21 mouse cellular contexts compared by ENCODE assay signal in genomic region chr10:24735027-24735777, GRCm38 (mm10). TPM values are rescaled to one million over a fixed set of nuclear protein-coding genes. Genes with fewer than 3 reads are reported as not detected.
DNase-seq lines count a peak whose midpoint lies in the region; ATAC-seq and TF ChIP-seq lines count a peak whose summit lies in the region.
"Had no signal": no experiment of that assay in that cellular context is flagged by ENCODE, and none has a peak within 500 bp of the region (broad histone marks: within the 10 kb centered on the region; RNA-seq: fewer than 3 reads in every experiment).

No protein-coding gene starts in this region.

- WGBS in kidney, embryonic 14.5 days, result 44% methylated on average over 5 of the region's 5 CpGs
- WGBS in kidney, adult 2 months, result 58% methylated on average over 5 of the region's 5 CpGs
- WGBS in kidney, embryonic 16.5 days, result 46% methylated on average over 5 of the region's 5 CpGs

- TF ChIP-seq CTCF in kidney, adult 2 months (conservative IDR thresholded peaks at IDR 0.05; ENCODE audit: insufficient read depth, insufficient read length, low read depth, low read length), result no peak

- no peaks in the 10 kb centered on the region for H3K36me3 ChIP-seq in kidney, embryonic 14.5 days (ENCODE audit: control insufficient read depth, insufficient read depth, low read length)
- H3K36me3 ChIP-seq in kidney, adult 2 months (ENCODE audit: control insufficient read depth, insufficient read depth, low read length), result no peaks in the 10 kb centered on the region
- no peaks in the 10 kb centered on the region for H3K36me3 ChIP-seq in kidney, embryonic 16.5 days (ENCODE audit: insufficient read depth, low read length)
- H3K36me3 ChIP-seq: embryonic facial prominence, embryonic 13.5 days; embryonic facial prominence, embryonic 15.5 days; forebrain, embryonic 10.5 days; forebrain, embryonic 12.5 days had no signal

- no peak overlapping the region for H3K4me3 ChIP-seq in kidney, embryonic 14.5 days (ENCODE audit: low read length)
- no peak overlapping the region for H3K4me3 ChIP-seq in kidney, adult 2 months (ENCODE audit: insufficient read depth, low read depth, low read length)
- H3K4me3 ChIP-seq in kidney, embryonic 16.5 days (ENCODE audit: low read length), result no peak overlapping the region
- H3K4me3 ChIP-seq: embryonic facial prominence, embryonic 13.5 days; embryonic facial prominence, embryonic 15.5 days; erythroblast, embryonic 14.5 days; forebrain, embryonic 10.5 days; forebrain, embryonic 12.5 days had no signal

- no peak overlapping the region for H3K9ac ChIP-seq in kidney, embryonic 14.5 days (ENCODE audit: low read depth, low read length)
- H3K9ac ChIP-seq in kidney, embryonic 16.5 days (replicated peaks; ENCODE audit: low read length), result no peak overlapping the region
- H3K9ac ChIP-seq: embryonic facial prominence, embryonic 13.5 days; embryonic facial prominence, embryonic 15.5 days; forebrain, embryonic 12.5 days had no signal

- H3K27ac ChIP-seq in kidney, embryonic 14.5 days (ENCODE audit: low read depth, low read length), result peak overlapping the region; percentile 25; the same call in 1 of the 2 replicates
- H3K27ac ChIP-seq in kidney, adult 2 months (ENCODE audit: insufficient read depth, low read depth, low read length), result no peak overlapping the region
- H3K27ac ChIP-seq in kidney, embryonic 16.5 days (ENCODE audit: low read length), result peak overlapping the region; percentile 48; the same call in 1 of the 2 replicates
- H3K27ac ChIP-seq: embryonic facial prominence, embryonic 13.5 days; embryonic facial prominence, embryonic 15.5 days; forebrain, embryonic 10.5 days; forebrain, embryonic 12.5 days had no signal

- no peak for TF ChIP-seq POLR2A in kidney, adult 2 months (IDR thresholded peaks at IDR 0.05; ENCODE audit: low read depth, low read length)

- DNase-seq in kidney, adult 2 months, result no peak
- no peak for DNase-seq in kidney, postnatal 25 days
- DNase-seq: adrenal gland, adult 2 months; adrenal gland, postnatal 10 days; adrenal gland, postnatal 25 days; cerebellum, adult 11 months; cerebellum, adult 18-20 months; cerebellum, adult 8-10 months; cerebellum, adult 9-11 months; cerebellum, postnatal 14 days; cerebellum, postnatal 36 days; embryo, embryonic 11 days had no signal

- ATAC-seq in kidney, embryonic 14.5 days (ENCODE audit: low FRiP score, low TSS enrichment), result peak; percentile 83; the same call in 1 of the 2 replicates
- ATAC-seq in kidney, embryonic 16.5 days (ENCODE audit: low FRiP score, low TSS enrichment), result peak; percentile 85
- ATAC-seq: forebrain, embryonic 14.5 days; forebrain, embryonic 16.5 days had no signal

- H3K27me3 ChIP-seq in kidney, embryonic 14.5 days (ENCODE audit: control insufficient read depth, insufficient read depth, low read length), result no peaks in the 10 kb centered on the region
- no peaks in the 10 kb centered on the region for H3K27me3 ChIP-seq in kidney, adult 2 months (replicated peaks; ENCODE audit: control insufficient read depth, insufficient read depth, low read length)
- no peaks in the 10 kb centered on the region for H3K27me3 ChIP-seq in kidney, embryonic 16.5 days (ENCODE audit: insufficient read depth, low read length)
- H3K27me3 ChIP-seq: embryonic facial prominence, embryonic 13.5 days; embryonic facial prominence, embryonic 15.5 days; forebrain, embryonic 12.5 days had no signal

- H3K4me2 ChIP-seq in kidney, embryonic 14.5 days (replicated peaks; ENCODE audit: low read depth, low read length), result no peak overlapping the region
- H3K4me2 ChIP-seq in kidney, embryonic 16.5 days (replicated peaks; ENCODE audit: low read depth, low read length), result no peak overlapping the region
- H3K4me2 ChIP-seq: embryonic facial prominence, embryonic 13.5 days; embryonic facial prominence, embryonic 15.5 days; forebrain, embryonic 12.5 days had no signal

- peaks cover 9% of the 10 kb centered on the region; the same call in 1 of the 2 replicates for H3K4me1 ChIP-seq in kidney, embryonic 14.5 days (ENCODE audit: control insufficient read depth, insufficient read depth, low read length)
- no peaks in the 10 kb centered on the region for H3K4me1 ChIP-seq in kidney, adult 2 months (ENCODE audit: control insufficient read depth, insufficient read depth, low read length)
- peaks cover 12% of the 10 kb centered on the region; the same call in 1 of the 2 replicates for H3K4me1 ChIP-seq in kidney, embryonic 16.5 days (ENCODE audit: insufficient read depth, low read length)
- H3K4me1 ChIP-seq: forebrain, embryonic 10.5 days; forebrain, embryonic 12.5 days had no signal

- peaks cover 3% of the 10 kb centered on the region; the same call in 1 of the 2 replicates for H3K9me3 ChIP-seq in kidney, embryonic 14.5 days (ENCODE audit: control insufficient read depth, low read length)
- peaks cover 3% of the 10 kb centered on the region; the same call in 1 of the 2 replicates for H3K9me3 ChIP-seq in kidney, embryonic 16.5 days (ENCODE audit: low read length)
- H3K9me3 ChIP-seq: embryonic facial prominence, embryonic 15.5 days; forebrain, embryonic 12.5 days had no signal

RNA-seq across cellular contexts. Expression of gene Enpp1, which starts 23.2 kb away (rescaled TPM):
- polyA plus RNA-seq in kidney, embryonic 14.5 days (2014; fragmentation: Nextera tagmentation; extraction: Ambion mirVana), result 0.90 and 2.5 TPM in 2 replicates
- polyA plus RNA-seq in kidney, adult 2 months (2012; rRNA removed), result 8.5 TPM in 2 replicates
- polyA plus RNA-seq in kidney, embryonic 16.5 days (2015; fragmentation: Nextera tagmentation; extraction: Ambion mirVana), result 4.6 and 5.0 TPM in 2 replicates
- polyA plus RNA-seq: erythroblast, embryonic 14.5 days had no signal
